Mouse (Mus musculus) cerebellum, adult 9-10 months (tissue): ENCODE data around the gene Slc1a3.
"Not testable (repeated sequence)": the region's sequence is repeated elsewhere in the genome, so short reads cannot be mapped to it uniquely, and the experiment has no call there.

Experiments used
- DNase-seq: peaks from one replicate; pipeline ENCODE4 v3.0.0; 2022

Gene Slc1a3

DNA sequence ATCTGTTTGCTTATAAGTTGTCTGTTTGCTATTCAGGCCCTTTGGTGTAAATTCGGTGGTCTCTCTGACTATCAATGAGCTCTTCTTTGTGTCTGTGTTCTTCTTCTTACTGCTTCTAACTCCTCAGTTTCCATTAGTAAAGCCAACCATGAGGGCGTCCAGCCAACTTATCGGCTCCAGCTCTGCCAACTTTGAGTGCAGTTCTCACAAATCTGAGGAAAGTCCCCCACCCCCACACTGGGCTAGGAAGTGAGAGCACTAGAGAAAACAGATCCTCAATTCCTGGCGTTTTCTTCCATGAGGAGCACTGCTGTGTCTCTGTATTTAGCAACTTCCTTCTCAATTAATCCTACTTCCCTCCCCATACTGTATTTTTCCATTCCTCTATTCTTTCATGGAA is 4.4 kb downstream of the Slc1a3 start:
- DNase-seq = peak; percentile 38

DNA sequence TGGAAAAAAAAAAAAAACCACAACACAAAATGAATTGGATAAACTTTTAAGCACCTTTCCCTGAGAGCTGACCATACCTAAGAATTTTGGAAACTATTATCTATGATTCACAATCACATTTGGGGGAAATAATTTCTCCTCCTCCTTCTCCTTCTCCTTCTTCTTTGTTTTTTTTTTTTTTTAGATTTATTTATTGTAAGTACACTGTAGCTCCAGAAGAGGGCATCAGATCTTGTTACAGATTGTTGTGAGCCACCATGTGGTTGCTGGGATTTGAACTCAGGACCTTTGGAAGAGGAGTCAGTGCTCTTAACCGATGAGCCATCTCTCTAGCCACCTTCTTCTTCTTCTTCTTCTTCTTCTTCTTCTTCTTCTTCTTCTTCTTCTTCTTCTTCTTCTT is 5.0 kb downstream of the Slc1a3 start:
- DNase-seq = not testable (repeated sequence)

DNA sequence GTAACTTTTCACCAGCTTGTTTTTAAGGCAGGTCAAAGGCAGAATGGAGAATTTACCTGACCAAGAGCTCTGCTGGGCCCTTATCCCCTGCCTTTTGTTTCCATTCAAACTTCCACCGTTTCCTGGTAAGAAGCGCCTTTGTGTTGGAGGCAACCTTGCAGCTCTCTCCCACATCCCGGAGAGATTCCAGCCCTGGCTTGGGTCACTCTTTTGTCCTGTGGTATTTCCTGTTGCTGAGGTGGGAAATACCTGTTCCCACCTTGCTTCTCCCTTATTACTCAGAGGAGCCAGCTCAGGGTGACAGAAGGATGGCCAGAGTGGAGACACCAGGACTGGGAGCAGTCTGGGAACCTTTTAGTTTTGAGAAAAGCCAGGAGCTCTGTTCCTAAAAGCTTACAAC is 12.6 kb downstream of the Slc1a3 start:
- no peak for DNase-seq

DNA sequence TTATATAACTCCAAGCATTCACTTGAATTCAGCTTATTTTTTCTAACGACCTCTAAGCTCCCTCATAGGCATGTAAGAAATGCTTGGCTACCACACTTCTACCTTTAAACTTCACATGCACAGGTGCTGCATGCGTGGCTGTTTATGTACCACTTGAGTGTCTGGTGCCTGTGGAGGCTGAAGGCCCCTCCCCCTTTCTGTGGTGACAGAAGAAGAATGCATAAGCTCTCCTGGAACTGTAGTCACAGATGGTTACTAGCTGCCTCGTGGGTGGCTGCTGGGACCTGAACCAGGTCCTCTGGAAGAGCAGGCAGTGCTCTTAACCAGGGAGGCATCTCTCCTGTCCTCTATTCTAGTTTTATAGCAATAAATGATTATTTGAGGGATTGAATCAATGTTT is 13.1 kb downstream of the Slc1a3 start:
- DNase-seq = no peak

DNA sequence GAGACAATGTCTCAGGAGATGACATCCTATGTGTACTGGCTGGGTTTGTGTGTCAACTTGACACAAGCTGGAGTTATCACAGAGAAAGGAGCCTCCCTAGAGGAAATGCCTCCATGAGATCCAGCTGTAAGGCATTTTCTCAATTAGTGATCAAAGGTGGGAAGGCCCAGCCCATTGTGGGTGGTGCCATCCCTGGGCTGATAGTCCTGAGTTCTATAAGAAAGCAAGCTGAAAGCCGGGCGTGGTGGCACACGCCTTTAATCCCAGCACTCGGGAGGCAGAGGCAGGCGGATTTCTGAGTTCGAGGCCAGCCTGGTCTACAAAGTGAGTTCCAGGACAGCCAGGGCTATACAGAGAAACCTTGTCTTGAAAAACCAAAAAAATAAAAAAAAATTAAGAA is 20.4 kb downstream of the Slc1a3 start:
- not testable (repeated sequence) for DNase-seq

DNA sequence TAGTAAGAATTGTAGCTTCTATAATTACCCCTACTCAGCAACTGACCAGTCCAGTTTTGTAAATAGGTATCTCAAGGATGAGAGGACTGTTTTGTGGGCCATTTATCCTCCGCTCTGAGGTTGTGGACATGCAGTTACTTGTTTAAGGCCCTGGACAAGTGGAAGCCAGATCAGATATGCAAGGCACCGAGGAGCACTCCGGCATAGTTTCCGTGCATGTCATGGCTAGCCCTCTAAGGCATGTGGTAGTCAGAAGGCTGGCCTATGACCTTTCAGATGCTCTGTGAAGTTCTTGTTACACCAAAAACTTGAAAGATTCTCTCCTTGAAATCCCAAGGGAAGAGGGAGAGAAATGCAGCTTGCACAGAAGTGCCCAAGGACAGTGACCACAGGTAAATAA is 23.7 kb downstream of the Slc1a3 start:
- DNase-seq = no peak

DNA sequence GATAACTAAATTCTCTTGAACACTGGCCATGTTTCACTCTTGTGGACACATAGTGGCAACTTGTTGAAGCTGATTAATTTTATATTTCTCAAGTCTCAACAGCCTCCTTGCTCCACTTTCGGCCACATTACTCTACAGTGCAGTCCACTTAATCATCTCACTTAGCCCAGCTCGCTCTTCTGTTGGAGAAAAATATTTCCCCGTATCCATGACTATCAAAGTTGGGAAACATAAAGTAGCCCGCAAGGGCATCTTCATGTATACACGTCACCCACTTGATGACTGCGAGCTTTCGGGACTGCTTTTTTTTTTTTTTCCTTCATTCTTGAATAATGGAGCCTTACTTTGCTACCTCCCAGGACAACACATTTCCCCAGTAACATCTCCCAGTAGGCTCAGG is 25.1 kb downstream of the Slc1a3 start:
- DNase-seq = no peak

DNA sequence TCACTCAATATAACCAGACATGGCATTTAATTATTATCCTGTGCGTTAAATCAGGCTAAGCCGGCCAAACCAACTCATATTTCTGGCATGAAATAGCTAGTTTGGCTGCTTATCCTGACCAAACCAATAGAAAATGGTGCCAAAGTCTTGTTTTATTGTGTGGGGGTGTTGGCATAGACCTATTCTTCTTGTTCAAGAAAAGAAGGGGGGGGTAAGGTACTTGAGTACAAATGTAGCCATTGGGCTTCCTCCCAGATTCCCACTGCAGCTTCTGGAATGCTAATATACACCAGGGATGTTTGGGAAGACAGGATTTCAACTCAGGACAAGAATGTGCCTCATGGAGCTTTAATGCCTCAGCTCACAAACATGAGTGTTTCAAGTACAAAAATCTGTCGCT is 26.3 kb downstream of the Slc1a3 start:
- DNase-seq = no peak

DNA sequence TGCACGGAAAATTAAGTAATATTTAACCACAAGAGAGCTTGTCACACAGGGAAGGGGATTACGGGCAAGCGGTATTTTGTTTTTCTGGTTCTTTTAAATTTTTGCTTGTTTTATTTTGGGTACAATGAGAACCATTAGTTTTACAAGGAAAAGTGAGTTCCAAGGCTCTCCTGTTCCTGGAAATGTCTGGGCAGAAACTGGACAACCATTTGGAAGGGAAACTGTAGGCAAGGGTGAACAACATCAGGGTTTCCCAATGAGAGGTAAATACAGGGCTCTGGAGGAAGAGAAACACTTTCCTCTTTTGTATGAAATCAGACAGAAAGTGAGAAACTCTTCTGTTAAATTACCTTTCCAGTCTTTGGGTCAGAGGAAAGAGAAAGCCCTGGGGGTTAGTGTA is 27.7 kb downstream of the Slc1a3 start:
- no peak for DNase-seq

DNA sequence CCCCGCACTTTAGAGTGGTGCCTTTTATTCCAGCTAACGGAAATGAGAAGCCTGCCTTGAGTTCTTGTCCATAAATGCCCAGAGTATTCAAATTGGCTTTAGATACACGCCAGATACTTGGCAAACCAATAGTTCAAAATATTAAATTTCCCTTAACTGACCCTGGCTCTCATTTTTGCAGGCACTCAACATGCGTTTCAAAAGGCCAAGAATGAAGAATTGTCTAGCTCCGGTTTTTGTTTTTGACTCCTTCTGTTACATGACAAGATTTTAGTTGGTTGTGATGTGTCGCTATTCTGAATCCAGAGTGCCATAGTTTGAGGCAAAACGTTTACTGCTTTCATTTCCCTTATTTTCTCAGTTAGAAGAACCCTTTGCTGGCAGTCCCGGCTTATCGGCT is 28.1 kb downstream of the Slc1a3 start:
- no peak for DNase-seq

DNA sequence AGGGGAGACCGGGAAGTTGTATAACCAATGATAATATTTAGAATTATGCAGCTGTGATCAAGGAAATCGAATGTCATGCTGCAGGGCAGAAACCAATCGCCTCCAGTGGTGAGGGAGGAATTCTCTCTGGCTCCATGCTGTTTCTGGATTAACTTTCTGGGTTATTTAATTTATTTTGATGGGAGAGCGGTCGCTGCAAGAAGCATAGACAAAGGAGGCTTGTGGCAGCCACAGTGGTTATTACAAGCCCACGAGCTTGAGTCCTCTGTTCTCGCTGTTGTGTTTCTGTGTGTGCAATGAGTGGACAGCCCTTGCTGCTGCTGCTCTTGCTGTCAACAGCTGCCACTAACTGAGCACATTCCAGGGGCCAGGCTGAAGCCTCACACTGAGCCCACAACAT is 28.6 kb downstream of the Slc1a3 start:
- no peak for DNase-seq

DNA sequence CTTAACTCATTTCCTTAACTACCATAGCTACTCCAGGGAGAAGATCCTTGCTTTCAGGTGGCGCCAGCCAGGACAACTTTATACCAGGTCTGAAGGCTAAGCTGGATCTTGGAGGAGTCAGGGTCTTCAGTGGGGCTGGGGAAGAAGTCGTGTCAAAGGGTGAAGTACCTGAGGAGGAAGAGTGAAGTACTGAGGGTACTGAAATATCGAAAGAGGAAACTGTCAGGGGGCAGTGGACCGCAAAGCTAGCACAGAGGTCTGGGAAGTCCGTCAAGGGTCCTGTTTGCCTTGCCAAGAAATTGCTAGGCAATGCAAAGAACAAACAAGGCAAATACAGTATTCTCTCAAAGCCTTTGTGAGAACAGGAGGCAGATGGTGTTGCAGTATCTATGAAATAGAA is 29.6 kb downstream of the Slc1a3 start:
- no peak for DNase-seq

DNA sequence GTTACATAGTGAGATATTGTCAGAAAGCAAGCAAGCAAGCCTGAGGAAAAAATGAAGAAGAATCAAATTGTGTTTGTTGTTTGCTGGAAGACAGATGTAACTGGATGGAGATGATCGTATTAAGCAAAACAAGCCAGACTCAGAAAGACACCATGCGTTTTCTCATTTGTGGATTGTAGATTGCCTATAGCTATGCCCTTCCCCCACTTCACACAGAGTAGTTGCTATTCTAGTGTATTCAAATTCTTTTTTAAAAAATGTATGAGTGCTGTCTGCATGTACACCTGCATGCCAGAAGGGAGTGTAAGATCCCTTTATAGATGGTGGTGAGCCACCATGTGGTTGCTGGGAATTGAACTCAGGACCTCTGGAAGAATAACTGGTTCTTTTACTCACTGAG is 33.6 kb downstream of the Slc1a3 start:
- DNase-seq = no peak

DNA sequence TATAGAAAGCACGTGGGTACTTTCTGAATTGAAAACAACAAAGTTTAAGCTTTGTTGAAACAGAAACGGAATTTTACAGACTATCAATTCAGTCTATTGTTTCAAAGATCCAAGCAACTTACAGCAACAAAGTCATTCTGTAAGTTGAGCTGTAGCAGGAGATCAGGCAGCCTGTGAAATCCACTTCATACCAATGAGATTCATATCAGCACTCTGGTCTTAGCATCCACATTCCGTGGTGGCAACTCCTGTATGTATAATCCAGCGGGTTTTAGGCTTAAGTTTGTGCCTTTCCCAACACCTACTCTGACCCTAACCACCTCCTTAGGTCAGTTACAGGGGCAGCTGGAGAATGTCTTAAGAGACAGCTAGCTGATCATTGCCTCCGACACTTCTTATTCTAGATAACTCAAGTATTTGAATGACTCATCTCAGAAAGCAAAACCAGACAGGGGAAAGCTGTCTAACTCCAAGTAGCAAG is 34.3 kb downstream of the Slc1a3 start:
- DNase-seq = no peak

DNA sequence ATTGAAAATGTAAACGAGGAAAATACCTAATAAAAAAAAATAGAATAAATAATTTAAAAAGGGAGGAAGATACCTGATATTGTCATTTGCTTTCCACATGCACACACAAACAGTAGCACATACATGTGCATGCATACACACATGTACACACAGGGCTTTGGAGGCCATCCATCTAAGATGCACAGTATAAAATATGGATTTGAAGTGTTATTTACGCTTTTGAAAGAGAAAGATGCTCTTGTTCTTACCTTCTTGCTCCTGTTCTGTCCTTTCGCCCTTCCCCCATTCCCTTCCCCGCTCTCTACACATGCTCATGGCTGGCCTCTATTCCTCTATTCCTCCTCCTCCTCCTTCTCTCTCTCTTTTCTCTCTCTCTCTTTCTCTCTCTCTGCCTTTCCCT is 34.9 kb downstream of the Slc1a3 start:
- no peak for DNase-seq

DNA sequence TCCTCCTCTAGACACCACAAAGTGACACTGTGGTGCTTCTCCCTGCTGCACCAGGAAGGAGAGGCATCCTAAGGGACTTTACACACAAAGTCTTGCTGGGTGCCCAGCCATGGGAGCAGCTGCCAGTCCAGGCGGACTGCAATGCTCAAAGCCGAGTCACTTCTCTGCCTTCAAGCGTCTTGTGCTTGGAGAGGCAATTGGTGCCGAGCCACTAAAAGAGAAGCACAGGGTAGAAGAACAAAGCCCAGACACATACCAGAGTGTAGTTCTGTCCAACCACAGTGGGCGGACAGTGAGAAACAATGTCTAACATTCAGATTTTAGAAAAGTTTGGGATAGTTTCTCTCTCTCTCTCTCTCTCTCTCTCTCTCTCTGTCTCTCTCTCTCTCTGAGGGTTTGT is 38.0 kb downstream of the Slc1a3 start:
- no peak for DNase-seq

DNA sequence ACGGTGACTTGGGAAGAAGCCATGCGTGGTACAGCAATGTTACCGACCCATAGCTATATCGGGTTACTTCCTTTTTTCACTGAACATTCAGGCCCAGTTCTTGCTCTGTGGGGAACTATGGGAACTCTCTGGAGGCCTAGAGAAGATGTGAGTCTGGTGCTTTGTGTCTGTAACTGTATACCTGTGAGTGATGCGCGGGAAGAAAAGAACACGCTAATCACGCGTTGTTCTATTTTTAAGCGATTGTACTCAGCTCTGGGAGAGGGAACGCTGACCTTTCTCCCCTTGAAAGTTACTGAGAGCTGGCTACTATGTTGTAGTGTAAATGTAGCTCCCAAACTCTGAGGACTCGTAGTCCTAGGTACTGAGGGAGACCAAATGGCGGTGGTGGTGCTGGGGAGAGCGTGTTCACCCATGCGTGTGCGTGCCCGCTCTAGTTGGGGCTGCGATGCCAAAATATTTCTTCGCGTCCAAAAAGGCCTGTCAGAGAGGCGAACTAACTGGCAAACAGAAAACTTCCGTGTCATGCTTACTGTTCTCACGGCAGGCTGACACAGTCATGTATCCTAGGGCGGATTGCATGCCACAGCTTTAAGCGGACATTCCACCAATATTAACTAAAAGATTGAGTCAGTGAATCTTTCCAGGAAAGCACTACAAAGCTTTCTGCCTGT is 42.6 kb downstream of the Slc1a3 start:
- DNase-seq = no peak

DNA sequence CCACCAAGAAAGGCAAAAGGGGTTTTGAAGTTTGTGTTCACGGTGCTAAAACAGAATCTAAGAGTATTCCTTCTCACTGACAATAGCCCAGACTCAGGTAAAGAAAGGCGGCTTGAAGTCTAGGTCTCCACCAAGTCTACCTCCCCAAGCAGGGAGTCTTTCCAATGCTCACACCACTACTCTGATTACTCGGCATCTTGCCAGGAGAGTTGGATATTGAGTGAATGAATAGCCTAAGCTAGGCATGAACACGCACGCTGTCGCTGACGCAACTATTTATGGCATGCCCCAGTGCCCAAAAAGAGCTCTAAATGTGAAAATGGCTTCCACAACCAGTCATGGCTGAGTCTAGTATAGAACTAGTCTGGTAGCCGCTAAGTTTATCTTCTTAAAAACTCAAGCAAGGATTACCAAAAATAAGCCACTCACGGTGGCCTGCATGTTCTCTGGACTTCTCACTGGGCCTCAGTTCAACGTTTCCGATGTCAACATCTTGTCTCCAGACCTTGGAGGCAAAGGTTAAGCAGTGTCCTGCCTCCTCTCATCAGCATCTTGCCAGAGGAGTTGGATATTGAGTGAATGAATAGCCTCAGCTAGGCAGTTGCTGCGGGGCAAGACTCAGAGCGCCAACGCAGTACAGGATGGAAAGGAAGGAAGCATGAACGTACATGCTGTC is 44.8 kb downstream of the Slc1a3 start:
- DNase-seq = no peak

DNA sequence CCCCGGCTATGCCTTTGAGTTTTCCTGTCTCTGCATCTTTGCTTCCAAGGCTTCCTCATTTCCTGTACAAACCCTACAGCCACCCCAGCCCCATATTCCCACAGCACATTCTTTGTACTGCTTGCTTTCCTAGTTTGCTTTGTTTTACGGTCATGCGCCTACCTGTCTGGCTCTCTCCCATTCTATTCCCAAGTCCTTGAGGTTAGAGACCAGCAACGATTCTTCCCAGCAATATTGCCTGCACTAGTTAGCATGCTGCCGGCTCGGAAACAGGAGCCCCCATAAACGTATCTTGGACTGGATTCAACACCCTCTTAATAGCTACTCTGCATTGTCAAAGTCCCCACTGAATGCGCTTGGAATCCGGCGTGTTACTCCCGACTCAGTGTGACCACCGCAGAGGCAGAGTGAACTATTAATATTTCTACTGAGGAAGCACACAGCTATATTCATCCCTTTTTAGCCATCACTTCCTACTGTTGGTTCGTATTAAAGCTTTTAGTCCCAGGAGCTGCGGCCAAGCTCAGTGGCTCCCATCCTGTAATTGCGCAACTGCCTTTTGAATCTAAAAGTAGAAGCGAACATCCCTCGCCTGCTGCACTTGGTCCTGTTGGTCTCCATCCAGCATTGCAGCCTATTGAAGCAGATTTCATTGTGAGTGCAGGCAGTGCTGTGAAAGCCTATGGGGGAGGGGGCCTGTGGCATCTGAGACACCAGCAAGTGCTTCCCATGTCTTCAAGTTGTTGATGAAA is 47.0 kb downstream of the Slc1a3 start:
- DNase-seq = peak; percentile 23

DNA sequence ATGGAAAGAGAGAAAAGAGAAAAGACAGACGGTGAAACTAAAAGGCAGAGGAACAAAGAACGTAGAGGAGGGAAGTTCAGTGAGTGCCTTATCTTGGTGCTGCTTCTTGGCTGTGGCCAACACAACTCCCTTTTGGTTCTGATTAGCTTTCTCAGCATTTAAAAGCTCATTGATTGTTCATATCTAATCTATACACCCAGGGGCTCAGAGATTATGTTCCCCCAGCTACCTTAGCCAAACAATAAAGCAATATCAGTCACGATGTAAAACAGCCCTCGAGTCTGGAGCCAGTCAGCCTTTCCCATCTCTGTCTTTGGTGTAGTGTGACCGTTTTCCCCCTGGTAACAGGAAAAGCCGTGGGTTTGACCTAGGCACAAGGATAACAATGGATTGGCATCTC is 48.7 kb downstream of the Slc1a3 start:
- no peak for DNase-seq

DNA sequence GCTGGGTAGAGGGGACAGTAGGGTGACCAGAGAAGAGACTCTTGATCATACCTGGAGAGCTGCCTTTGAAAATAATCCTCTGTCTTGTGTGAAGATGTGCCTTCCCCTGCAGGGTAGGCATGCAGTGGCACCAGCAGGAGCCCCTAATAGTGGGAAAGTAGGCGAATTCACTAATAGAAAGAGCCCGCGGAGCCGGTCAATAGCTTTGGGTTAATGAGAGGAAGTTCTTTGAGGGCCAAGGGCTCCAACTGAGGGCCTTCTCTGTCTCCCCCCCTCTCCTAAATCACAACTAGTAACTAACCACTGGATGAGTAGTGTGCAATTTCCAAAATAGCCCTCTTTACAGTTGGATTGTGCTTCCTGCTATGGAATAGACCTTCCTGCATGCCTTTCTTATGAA is 50.6 kb downstream of the Slc1a3 start:
- no peak for DNase-seq

DNA sequence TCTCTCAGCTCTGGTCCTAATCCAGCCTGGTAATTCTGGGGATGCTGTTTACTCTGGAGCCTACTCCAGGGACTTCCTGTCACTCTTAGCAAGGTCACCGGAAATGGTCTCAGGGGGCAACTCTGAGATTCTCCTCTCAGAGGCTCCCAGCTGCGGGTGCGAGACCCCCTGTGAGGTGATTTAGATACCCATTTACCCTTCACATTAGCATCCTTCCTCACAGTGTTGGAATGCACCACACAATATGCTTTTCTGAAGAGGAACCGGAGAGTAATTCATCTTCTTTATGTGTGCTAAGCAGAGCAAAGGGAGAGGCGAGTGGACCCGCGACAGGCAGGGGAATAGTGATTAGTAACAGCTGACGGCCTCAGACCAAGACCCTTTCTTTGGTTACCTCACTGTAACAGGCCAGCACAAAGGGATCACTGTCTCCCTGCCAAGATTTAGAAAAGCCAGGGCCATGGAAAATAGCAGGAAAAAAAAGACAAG is 51.0 kb downstream of the Slc1a3 start:
- DNase-seq = peak; percentile 31

DNA sequence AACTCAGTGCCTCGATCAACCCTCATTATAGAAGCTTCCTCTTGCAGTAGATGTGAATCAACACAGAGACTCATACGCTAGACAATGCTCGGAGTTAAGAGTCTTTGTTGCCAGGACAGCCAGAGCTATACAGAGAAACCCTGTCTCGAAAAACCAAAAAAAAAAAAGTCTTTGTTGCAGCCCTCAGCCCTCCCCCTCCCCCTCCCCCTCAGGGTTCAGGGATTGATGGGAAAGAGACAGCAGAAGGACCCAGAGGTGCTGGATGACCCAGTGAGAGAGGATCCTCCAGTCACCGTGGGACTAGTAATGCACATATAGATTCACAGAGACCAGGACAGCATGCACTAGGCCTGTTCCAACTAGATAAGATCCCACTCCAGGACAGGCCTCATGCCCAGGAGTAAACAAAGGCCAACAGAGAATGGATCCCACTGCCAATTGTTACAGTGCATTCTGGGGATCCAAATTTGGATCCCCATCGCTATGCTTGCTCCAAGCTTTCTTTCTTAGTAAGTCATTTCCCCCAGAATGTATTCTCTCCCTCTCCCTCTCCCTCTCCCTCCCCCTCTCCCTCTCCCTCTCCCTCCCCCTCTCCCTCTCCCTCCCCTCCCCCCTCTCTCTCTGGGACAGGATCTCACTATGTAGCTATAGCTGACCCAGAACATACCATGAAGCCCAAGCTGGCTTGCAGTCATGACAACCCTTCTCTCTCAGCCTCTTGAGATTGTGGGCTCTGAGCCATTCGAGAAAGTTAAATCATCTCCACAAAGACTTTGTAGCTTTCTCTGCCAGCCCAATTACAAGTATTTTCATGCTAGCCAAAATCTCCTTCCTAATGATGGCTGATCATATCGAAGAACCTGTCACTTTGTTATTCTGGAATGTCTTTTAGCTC is 52.2 kb downstream of the Slc1a3 start:
- DNase-seq = no peak
